Mouse (Mus musculus): ENCODE measurements at regions not wholly inside any gene's neighbourhood (a gene's known extent, or its start where the extent isn't known, plus 50 kb on each side); places are given as distances from the start of the nearest gene placed in this dataset.

DNA sequence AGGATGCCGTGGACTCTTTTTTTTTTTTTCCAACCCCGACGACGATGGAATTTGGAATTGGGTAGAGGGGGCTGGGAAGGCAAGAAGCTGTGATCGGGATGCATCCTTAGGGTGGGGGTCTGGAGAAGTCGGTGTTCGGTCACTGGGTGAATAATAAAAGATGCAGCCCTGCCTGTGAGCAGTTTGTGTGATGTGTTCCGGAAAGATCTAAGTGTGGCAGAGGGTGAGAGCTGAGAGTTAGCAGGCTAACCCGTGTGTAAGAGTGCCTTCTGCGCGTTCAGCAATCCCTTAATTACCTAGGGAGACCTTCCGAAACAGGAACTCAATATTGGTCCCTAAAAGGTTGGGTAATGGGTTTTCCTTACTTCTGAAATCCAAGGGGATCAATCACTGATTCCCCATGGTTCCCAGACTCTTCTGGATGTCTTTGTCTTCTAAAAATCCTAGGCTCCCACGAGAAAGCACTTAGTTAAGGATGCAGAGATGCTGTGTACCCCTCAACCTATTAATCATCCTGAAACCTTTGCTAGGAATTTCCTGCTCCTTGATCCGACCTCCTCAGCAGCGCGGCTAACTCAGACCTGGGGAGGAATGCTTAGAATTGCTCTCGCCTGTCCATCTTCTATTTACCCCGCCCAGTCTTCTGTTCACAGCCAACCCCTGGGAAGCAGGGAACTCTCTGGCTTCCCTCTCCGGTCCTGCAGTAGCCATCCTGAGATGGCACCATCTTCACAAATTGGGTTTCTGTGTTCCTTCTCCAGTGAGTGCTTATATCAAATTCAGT is 87.0 kb upstream of the Sertad2 start:
- Histone ChIP-seq H3K4me1 (replicated peaks; ENCODE audit: control insufficient read depth, insufficient read depth, low read length) (peaks cover 22% of the 10 kb centered on the region), H3K9ac (ENCODE audit: low read length) (peak overlapping the region; percentile 60), H3K4me3 (ENCODE audit: low read length) (peak overlapping the region; percentile 57), H3K4me2 (ENCODE audit: low read depth, low read length) (peak overlapping the region; percentile 89), H3K36me3 (ENCODE audit: control insufficient read depth, insufficient read depth, low read length) (no peaks in the 10 kb centered on the region), H3K27me3 (ENCODE audit: control insufficient read depth, insufficient read depth, low read depth, low read length) (no peaks in the 10 kb centered on the region), H3K27ac (ENCODE audit: low read length) (no peak overlapping the region), H3K9me3 (ENCODE audit: control insufficient read depth, low read length) (no peaks in the 10 kb centered on the region)
- 2% methylated on average over 19 of the region's 19 CpGs for WGBS
- 0 out of 2 replicates have a peak, but pooled peaks have one; percentile 23 for ATAC-seq (ENCODE audit: low read depth)

DNA sequence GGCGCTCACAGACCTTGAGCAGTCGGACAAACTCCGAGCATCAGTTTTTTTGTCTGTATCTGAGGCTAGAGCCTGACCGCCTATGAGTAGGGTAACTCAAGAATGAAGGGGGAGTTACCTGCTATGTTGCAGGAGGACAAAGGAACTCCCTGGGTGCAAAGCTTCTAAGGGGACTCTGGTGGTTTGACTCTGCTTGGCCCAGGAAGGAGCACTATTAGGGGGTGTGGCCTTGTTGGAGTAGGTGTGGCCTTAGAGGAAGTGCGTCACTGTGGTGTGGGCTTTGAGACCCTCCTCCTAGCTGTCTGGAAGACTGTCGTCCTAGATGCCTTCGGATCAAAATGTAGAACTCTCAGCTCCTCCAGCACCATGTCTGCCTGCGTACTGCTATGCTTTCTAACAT is 83.9 kb upstream of the Sertad2 start:
- Histone ChIP-seq H3K4me1 (replicated peaks; ENCODE audit: control insufficient read depth, insufficient read depth, low read length) (peaks cover 26% of the 10 kb centered on the region), H3K27ac (ENCODE audit: low read length) (no peak overlapping the region), H3K9me3 (ENCODE audit: control insufficient read depth, low read length) (no peaks in the 10 kb centered on the region), H3K9ac (ENCODE audit: low read length) (no peak overlapping the region), H3K4me2 (ENCODE audit: low read depth, low read length) (no peak overlapping the region), H3K27me3 (ENCODE audit: control insufficient read depth, insufficient read depth, low read depth, low read length) (no peaks in the 10 kb centered on the region), H3K36me3 (ENCODE audit: control insufficient read depth, insufficient read depth, low read length) (no peaks in the 10 kb centered on the region), H3K4me3 (ENCODE audit: low read length) (no peak overlapping the region)
- ATAC-seq (ENCODE audit: low read depth) = no peak
- WGBS = 93% methylated on average over 8 of the region's 8 CpGs

GRCm38 (mm10) chr11:20460501-20460921 is 82.5 kb upstream of the Sertad2 start:
- Histone ChIP-seq H3K9me3 (ENCODE audit: control insufficient read depth, low read length) (no peaks in the 10 kb centered on the region), H3K36me3 (ENCODE audit: control insufficient read depth, insufficient read depth, low read length) (no peaks in the 10 kb centered on the region), H3K4me3 (ENCODE audit: low read length) (no peak overlapping the region), H3K27ac (ENCODE audit: low read length) (peak overlapping the region; percentile 74), H3K9ac (ENCODE audit: low read length) (peak overlapping the region; percentile 17; the same call in 1 of the 2 replicates), H3K27me3 (ENCODE audit: control insufficient read depth, insufficient read depth, low read depth, low read length) (no peaks in the 10 kb centered on the region), H3K4me2 (ENCODE audit: low read depth, low read length) (peak overlapping the region; percentile 19), H3K4me1 (replicated peaks; ENCODE audit: control insufficient read depth, insufficient read depth, low read length) (peaks cover 26% of the 10 kb centered on the region)
- peak; percentile 43 for ATAC-seq (ENCODE audit: low read depth)
- 18% methylated on average over 7 of the region's 7 CpGs for WGBS

DNA sequence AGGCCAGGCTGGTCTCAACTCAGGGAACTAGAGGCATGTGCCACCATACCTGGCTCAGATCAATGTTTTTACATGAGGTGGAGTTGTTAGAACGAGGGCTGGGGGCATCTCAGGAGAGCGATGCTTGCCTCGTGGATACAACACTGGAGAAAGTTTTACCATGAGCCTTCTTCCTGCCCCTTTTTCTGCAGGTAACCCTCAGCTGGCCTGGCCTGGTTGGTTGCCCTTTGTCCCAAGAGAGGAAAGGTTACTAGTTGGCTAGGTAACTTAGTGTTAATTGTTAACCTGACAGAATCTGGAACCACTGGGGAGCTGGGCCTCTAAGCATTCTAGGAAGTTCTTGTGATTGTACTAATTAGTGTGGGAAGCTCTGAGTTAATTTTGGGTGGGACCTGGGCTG is 81.0 kb upstream of the Sertad2 start:
- Histone ChIP-seq H3K36me3 (ENCODE audit: control insufficient read depth, insufficient read depth, low read length) (no peaks in the 10 kb centered on the region), H3K4me3 (ENCODE audit: low read length) (no peak overlapping the region), H3K27ac (ENCODE audit: low read length) (no peak overlapping the region), H3K27me3 (ENCODE audit: control insufficient read depth, insufficient read depth, low read depth, low read length) (no peaks in the 10 kb centered on the region), H3K4me2 (ENCODE audit: low read depth, low read length) (no peak overlapping the region), H3K9me3 (ENCODE audit: control insufficient read depth, low read length) (no peaks in the 10 kb centered on the region), H3K4me1 (replicated peaks; ENCODE audit: control insufficient read depth, insufficient read depth, low read length) (peaks cover 18% of the 10 kb centered on the region), H3K9ac (ENCODE audit: low read length) (no peak overlapping the region)
- WGBS = 73% methylated on average over 3 of the region's 3 CpGs
- no peak for ATAC-seq (ENCODE audit: low read depth)

GRCm38 (mm10) chr11:20463173-20463681 is 79.8 kb upstream of the Sertad2 start:
- Histone ChIP-seq H3K4me1 (replicated peaks; ENCODE audit: control insufficient read depth, insufficient read depth, low read length) (peaks cover 18% of the 10 kb centered on the region), H3K4me3 (ENCODE audit: low read length) (no peak overlapping the region), H3K9me3 (ENCODE audit: control insufficient read depth, low read length) (no peaks in the 10 kb centered on the region), H3K4me2 (ENCODE audit: low read depth, low read length) (no peak overlapping the region), H3K9ac (ENCODE audit: low read length) (no peak overlapping the region), H3K27ac (ENCODE audit: low read length) (no peak overlapping the region), H3K36me3 (ENCODE audit: control insufficient read depth, insufficient read depth, low read length) (no peaks in the 10 kb centered on the region), H3K27me3 (ENCODE audit: control insufficient read depth, insufficient read depth, low read depth, low read length) (no peaks in the 10 kb centered on the region)
- WGBS = 21% methylated on average over 10 of the region's 10 CpGs
- ATAC-seq (ENCODE audit: low read depth) = peak; percentile 44

- Histone ChIP-seq H3K4me2 (ENCODE audit: low read depth, low read length) (no peak overlapping the region), H3K9ac (ENCODE audit: low read length) (no peak overlapping the region), H3K27me3 (ENCODE audit: control insufficient read depth, insufficient read depth, low read depth, low read length) (no peaks in the 10 kb centered on the region), H3K27ac (ENCODE audit: low read length) (no peak overlapping the region), H3K9me3 (ENCODE audit: control insufficient read depth, low read length) (no peaks in the 10 kb centered on the region), H3K36me3 (ENCODE audit: control insufficient read depth, insufficient read depth, low read length) (no peaks in the 10 kb centered on the region), H3K4me3 (ENCODE audit: low read length) (no peak overlapping the region), H3K4me1 (replicated peaks; ENCODE audit: control insufficient read depth, insufficient read depth, low read length) (peaks cover 21% of the 10 kb centered on the region)
- no peak for ATAC-seq (ENCODE audit: low read depth)
- 73% methylated on average over 8 of the region's 8 CpGs for WGBS
Measured at GRCm38 (mm10) chr11:20464564-20464963, 78.5 kb upstream of the Sertad2 start.

- no peaks in the 10 kb centered on the region for H3K27me3 ChIP-seq (ENCODE audit: control insufficient read depth, insufficient read depth, low read depth, low read length)
- no peak overlapping the region for H3K4me3 ChIP-seq (ENCODE audit: low read length)
- no peak overlapping the region for H3K27ac ChIP-seq (ENCODE audit: low read length)
- H3K4me2 ChIP-seq (ENCODE audit: low read depth, low read length) = no peak overlapping the region
- no peaks in the 10 kb centered on the region for H3K9me3 ChIP-seq (ENCODE audit: control insufficient read depth, low read length)
- H3K4me1 ChIP-seq (replicated peaks; ENCODE audit: control insufficient read depth, insufficient read depth, low read length) = 0 out of 2 replicates have a peak, but pooled peaks cover 3% of the 10 kb centered on the region
- no peaks in the 10 kb centered on the region for H3K36me3 ChIP-seq (ENCODE audit: control insufficient read depth, insufficient read depth, low read length)
- H3K9ac ChIP-seq (ENCODE audit: low read length) = no peak overlapping the region
- 54% methylated on average over 4 of the region's 4 CpGs for WGBS
- no peak for ATAC-seq (ENCODE audit: low read depth)
Measured at GRCm38 (mm10) chr11:20466591-20466990, 76.5 kb upstream of the Sertad2 start.

- H3K4me3 ChIP-seq (ENCODE audit: low read length) = no peak overlapping the region
- no peaks in the 10 kb centered on the region for H3K9me3 ChIP-seq (ENCODE audit: control insufficient read depth, low read length)
- no peaks in the 10 kb centered on the region for H3K27me3 ChIP-seq (ENCODE audit: control insufficient read depth, insufficient read depth, low read depth, low read length)
- 67% methylated on average over 12 of the region's 12 CpGs for WGBS
- no peak for ATAC-seq (ENCODE audit: low read depth)
- no peak overlapping the region for H3K4me2 ChIP-seq (ENCODE audit: low read depth, low read length)
- no peak overlapping the region for H3K27ac ChIP-seq (ENCODE audit: low read length)
- 0 out of 2 replicates have a peak, but pooled peaks cover 3% of the 10 kb centered on the region for H3K4me1 ChIP-seq (replicated peaks; ENCODE audit: control insufficient read depth, insufficient read depth, low read length)
- no peaks in the 10 kb centered on the region for H3K36me3 ChIP-seq (ENCODE audit: control insufficient read depth, insufficient read depth, low read length)
- H3K9ac ChIP-seq (ENCODE audit: low read length) = no peak overlapping the region
Measured at GRCm38 (mm10) chr11:20468319-20469018, 74.6 kb upstream of the Sertad2 start.

DNA sequence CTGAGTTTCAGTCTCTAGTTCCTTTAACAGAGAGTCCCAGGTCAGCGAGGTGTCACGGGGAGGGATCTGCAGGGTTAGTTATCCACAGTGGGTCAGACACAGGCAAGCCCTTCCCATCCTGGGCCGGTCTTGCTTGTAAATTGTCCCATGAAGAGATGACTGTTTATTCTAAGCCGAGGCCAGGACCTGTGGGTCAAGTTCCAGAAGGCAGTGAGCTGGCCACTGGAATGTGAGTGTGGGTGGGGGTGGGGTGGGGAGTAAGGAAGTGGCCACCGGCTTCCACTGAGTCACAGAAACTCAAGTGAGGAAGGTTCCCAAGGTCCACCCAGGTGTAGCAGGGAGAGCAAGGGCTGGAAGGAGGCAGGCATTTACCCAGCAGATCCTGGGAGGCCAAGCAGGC is 73.7 kb upstream of the Sertad2 start:
- ATAC-seq (ENCODE audit: low read depth) = no peak
- Histone ChIP-seq H3K27ac (ENCODE audit: low read length) (no peak overlapping the region), H3K36me3 (ENCODE audit: control insufficient read depth, insufficient read depth, low read length) (no peaks in the 10 kb centered on the region), H3K4me1 (replicated peaks; ENCODE audit: control insufficient read depth, insufficient read depth, low read length) (0 out of 2 replicates have a peak, but pooled peaks cover 3% of the 10 kb centered on the region), H3K27me3 (ENCODE audit: control insufficient read depth, insufficient read depth, low read depth, low read length) (no peaks in the 10 kb centered on the region), H3K9me3 (ENCODE audit: control insufficient read depth, low read length) (no peaks in the 10 kb centered on the region), H3K9ac (ENCODE audit: low read length) (no peak overlapping the region), H3K4me3 (ENCODE audit: low read length) (no peak overlapping the region), H3K4me2 (ENCODE audit: low read depth, low read length) (no peak overlapping the region)
- WGBS = 17% methylated on average over 5 of the region's 5 CpGs
